Mouse (Mus musculus) layer of hippocampus, adult 9-10 months (tissue): ENCODE results near the gene Tgfbrap1.
"Not testable (repeated sequence)": the region's sequence is repeated elsewhere in the genome, so short reads cannot be mapped to it uniquely, and the experiment has no call there.

ENCODE experiments used
- DNase-seq: peaks from one replicate; pipeline ENCODE4 v3.0.0; 2022; ENCODE audit warnings: low spot score

Tgfbrap1 gene

DNA sequence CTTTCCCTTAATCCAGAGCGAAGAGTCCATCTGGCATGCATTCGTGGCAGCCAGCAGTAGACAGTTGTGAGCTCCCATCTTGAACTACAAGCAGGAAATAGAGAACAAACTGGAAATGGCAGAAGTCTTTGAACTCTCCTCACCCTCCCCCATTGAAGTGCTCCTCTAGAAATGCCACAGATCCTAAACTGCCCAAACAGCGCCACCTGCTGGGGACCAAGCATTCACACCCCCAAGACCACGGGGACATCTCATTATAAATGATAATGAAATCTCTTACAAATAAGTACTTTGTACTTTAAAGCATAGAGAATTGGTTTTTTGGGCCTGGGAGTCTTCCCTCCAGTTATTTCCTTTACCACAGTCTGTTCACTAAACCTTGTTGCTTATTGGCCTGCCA is 12.1 kb upstream of the Tgfbrap1 start:
- DNase-seq: no peak

DNA sequence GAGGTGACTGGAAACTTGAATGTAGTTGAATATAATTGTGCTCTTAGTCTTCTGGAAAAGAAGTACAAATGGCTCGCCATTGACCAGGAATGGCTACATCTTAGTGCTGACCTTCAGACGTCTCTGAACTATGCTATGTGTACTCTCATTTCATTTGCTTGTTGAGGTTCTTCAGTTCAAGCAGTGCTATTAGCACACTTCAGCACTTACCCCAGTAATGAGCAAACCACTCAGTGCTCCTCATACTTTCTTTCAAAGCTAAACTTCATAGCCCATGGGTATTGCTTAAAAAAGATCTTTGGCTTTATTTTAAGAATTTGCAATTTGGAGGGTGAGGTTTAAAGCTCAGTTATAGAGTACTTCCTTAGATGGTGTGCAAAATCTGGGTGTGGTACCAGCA is 10.3 kb upstream of the Tgfbrap1 start:
- DNase-seq: no peak

DNA sequence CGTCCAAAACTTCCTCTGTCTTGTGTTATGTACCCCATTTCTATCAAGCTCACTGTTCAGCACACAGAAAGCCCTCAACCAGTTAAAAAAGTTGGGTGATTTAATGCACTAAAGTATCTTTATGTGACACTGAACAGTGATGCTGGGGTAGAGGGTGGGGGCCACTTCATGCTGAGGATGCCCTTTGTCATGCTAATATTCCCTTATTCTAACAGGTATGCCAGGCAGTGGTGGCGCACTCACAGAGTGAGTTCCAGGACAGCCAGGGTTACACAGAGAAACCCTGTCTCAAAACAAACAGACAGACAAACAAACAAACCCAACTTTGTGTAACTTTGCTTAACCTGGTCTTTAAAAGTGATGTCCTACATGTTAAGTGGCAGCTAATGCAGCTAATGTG is 4.2 kb downstream of the Tgfbrap1 start:
- DNase-seq: no peak

DNA sequence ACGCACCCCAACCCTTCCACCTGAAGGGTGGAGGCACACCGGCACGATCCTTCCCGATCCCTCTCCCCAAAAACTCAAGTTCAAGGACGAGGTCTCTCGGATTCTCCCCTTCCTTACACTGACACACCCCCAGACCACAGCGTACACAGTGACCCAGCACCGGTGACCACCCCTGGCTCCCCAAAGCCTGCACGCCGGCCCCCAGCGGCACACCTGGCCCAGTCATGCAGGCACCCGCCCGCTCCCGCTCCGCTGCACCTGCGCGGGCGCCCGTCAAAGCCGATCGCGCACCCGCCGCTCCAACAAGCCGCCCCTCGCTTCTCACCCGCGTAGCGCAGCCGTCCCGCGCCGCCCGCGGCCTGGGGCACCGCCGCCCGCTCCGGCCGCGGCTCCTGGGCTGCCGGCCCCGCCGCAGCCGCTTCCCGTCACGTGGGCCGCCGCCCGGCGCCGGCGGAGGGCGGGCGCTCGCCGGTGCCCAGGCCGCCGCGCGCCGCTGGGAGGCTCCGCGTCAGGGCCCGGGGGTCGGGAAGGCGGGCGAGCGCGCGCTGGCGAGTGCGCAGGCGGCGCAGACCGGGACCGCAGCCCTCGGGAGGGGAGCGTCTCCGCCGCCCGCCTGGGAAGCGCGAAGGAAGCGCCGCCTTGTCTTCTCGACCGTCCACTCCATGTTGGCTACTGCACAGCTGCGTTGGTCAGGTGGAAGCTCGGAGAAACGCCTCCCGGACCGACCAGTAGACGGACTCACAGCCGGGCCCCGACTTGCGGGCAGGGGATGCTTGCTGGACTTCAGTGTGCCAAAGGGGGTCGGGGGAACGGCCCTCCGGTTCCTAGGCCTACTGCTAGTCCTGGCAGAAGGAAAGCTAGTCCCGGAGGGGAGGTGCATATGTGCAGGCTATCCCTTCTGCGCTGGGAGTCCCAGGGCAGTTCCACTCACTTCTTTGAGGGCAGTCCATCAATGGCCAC is 6.1 kb downstream of the Tgfbrap1 start:
- DNase-seq: peak; percentile 33

DNA sequence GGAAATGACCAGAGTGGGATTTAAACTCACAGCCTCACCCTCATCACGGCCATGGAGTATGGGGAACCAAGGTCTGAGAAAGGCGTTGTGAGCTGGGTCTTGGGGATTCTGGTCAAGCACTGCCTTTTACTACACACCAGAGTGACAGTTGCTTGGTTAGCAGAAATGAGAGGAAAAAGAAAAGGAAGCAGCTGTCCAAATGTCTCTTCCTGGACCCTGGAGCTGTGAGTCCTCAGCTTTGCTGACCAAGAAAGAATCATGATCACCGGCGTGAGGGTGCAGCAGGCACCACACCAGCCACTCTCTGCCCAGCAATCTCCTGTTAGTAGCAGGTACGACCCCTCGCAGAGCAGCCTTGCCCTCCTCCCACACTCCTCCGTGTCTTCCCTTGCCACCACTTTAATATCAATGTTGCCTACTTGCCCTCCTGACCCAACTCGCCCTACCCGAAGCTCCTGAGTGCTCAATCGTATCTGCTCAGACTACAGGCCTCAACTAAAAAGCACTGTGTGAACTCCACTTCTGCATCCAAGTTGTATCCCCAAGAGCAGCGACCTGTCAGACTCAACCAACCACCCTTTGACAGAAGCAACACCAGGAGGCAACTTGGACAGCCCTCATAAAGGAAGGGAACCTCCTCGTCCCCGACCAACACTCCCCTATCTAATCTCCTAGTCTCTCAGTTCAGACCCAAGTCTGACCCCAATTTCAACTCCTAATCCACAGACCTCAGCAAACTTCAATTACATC is 7.0 kb downstream of the Tgfbrap1 start:
- no peak for DNase-seq

DNA sequence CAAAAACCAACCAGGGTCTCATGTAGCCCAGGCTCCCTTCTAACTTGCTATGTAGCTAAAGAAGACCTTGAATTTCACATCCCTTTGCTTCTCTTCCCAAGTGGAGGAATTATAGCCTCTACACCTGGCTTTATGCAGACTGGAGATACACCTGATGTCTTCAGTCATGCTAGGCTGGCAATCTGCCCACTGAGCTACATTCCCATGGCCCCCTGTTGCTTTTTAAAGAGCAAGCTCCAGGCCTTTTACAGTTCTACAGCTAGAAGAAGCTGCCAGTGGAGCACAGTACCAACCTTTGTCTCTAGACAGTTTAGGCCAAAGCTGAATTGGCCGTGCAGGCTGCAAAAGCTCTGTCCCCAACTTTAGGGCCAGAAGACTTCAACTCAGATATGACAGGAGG is 8.0 kb downstream of the Tgfbrap1 start:
- no peak for DNase-seq

DNA sequence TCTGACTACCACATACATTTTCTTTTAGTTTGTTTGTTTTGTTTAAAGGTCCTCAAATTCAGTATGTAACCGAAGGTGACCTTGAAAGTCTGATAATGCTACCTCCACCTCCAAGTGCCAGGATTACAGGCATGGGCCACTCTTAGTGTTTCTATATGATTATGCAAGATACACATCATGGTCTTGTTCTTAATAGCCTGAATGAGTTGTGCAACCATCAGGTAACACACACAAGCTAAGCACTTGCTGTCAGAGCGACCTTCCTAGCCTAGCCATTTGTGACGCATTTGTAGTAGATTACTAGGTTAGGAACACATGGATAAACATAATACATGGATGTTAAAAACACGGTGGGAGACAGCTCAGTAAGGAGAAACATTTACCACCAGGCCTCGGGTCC is 15.5 kb downstream of the Tgfbrap1 start:
- DNase-seq: no peak

DNA sequence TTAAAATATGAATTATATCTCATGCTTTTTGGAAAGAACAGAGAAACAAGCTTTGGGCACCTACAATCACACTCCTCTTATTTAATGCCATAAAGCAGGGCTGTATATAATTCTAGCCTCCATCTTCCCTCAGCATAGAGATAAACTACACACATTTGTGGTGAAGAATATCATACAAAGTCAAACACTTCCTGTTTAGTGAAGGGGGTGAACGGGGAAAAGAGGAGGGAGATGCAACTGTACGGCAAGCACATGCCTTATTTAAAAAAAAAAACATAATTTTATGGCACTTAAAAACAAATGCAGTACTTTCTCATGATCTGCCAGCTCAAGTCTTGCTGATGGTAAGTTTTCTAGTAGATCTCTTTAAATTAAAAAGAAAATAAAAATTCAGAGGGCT is 20.3 kb downstream of the Tgfbrap1 start:
- DNase-seq: no peak

DNA sequence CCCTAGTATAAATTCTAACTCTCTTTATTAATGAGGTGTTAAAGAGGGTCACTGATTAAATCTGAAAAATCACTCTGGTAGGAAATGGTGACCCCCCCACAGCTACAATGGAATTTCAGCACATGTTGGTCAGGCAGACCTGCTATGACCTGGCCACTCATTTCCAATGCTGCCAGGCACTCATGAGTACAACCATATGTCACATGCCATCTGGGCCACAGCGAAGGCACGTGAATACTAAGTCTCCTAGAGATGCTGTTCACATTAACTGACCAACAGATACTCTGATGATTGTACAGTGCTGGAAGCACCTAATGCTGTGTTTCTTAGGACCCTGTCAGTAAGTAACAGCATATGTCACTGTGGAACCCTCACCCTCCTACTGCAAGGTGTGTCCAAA is 23.6 kb downstream of the Tgfbrap1 start:
- DNase-seq: no peak

DNA sequence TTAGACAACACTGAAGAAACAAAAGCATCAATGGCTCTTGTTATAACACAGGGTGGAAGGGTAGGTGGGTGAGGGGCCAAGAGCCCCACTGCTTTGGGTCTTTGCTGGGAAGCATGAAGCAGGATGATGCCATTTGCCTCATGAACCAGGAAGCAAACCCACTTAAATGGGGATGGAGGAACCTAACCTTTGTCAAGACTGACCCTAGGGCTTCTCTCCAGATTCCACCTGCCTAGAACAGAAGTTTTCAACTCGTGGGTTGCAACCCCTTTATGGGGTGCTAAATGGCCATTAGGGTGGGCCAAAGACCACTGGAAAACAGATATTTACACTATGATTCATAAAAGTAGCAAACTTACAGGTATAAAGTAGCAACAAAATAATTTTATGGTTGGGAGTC is 25.9 kb downstream of the Tgfbrap1 start:
- DNase-seq: no peak

DNA sequence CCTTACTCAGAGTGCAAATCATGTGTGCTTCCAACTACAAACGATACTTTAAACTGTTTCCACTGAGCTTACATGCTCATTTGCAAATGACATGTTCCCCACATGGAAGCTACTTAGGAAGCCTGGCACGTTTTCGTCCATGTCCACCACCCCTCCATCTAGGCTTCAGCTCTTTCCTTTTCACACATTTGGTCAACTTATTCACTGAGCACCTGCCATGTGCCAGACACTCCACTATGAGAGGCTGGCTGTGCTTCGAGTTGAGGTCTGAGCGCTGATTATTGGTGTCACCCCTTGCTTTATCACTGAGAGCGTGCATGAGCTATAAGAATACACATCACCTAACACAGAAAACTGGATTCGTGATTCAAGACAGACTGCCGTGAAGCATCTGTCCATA is 26.4 kb downstream of the Tgfbrap1 start:
- DNase-seq: no peak

DNA sequence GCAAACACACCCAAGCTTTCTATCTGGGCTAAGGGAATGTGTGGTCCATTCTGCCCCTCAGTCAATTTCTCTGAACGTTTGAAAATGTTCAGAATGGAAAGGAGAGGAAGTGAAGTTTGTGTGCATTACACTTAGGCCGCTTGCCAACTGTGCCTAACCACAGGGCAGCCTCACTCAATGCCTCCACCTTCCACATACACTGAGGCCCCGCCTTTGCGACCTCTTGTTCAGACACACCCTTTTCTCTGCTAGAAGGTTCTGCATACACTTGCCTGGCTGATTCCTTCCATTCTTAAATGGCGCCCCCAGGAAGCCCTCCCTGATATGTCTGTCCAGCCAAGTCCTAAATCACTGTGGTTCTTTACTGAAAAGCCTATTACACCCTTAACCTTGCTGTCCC is 27.7 kb downstream of the Tgfbrap1 start:
- no peak for DNase-seq

DNA sequence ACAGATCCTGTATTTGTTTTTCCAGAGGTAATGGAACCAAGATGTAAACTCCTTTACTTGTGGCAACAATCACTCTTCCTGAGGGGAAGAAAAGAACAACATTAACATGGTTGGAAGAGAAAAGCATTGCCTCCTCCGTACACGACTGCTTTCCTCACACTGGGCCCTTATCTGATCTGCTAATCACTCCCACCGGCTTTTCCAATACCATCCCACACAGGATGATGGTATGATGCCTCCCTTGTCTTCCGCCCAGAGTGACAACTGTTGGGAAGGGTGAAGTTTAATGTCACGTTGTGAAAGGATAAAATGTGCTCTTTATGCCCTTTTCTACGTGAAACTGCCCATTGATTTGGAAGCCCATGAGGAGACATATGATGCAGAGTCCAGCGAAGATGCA is 30.9 kb downstream of the Tgfbrap1 start:
- DNase-seq: no peak

DNA sequence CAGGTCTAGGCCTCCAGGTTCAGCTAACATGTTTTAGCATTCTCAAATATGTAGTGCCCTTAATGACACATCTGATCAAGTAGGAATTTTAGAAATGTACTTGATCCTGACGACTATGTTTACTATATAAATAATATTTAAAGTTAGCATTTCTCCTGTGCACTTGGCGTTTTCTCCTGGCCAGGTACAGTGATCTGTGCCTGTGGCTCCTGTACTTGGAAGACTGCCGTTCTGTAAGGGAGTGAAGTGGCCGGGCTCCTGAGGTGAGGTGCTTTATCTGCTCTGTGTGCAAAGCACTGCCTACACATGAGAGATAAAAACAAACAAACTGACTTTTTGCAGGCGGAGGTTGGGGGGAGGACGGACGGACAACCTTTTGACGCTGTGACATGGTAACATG is 31.9 kb downstream of the Tgfbrap1 start:
- DNase-seq: no peak

DNA sequence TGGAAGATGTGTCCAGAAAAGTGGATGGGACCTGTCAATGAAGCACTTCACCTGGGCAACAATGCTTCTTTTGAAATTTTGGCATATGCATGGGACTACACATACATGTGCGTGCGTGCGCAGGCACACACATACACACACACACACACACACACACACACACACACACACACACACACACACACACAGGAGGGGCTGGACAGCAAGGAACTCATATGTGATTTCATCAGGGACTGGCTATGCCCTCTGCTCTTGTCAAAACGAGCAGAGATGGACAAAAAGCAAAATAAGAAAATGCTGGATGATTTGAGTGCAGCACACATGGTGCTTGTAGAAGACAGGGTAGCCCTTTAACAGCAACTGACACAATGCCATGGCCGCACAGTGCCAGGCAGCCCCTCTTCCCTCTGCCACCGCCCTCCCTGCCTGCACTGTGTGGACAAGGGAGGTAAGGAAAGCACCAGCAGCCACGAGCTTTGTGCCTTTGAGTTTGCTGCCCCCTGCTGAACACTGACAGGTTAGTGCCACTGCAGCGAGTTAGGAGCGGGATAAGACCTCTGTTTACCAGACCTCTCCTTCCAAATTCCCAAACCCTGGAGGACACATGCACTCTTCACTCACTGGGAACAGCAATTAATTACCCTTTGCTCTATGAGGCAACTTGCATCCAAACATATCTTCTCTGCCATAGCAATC is 32.7 kb downstream of the Tgfbrap1 start:
- DNase-seq: peak; percentile 50

DNA sequence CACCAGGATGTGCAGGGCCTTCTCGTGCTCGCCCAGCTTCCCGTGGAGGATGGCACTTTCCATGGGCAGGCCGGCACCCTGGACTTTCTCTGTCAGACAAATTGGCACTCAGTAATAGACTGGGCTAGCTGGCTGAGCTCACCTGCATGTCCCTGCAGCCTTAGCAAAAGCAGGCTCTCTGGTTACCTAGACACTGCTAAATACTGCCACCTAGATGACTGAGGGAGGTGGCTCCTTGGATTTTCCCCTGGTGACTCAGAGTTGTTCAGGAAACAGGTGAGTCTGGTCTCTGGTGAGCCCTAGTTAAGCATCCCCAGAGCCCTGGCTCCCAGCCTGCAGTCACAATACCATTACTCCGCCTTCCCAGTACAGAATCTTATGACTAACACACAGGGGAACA is 46.5 kb downstream of the Tgfbrap1 start:
- no peak for DNase-seq

DNA sequence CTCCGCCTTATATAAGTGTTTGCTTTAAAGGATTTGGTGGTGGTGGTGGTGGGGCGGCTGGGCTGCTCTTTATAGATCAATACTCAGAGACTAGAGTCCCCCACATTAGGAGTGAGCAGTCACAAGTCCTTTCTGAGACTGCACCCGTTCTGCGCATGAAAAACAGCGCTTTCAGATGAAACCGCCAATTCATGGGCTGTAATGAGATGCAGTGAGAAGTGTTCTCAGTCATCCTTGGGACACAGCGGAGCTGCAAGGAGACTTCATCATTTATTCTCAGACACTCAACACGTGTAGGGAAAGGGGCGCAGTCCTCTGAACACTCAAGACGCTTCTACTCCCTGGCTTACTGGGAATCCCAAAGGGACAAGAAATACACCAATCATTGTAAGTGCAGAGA is 50.6 kb downstream of the Tgfbrap1 start:
- no peak for DNase-seq

DNA sequence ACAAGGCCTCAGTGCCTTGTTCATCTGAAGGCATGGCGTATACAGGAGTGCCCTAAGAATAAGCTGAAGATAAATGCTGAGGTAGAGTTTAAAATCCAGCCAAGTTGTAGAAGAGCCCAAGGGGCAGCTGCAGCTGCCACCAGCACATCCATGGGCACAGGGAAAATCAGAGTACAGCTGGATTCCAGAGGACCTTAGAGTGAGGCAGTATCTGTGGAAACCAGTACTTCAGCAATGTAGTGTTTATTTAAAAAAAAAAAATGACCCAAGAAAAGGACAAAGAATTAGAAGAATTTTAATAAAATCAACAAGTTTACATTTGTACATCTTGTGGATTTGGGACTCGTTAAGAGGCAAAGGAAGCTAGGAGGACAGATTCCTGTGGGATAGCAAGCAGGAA is 51.4 kb downstream of the Tgfbrap1 start:
- DNase-seq: no peak

DNA sequence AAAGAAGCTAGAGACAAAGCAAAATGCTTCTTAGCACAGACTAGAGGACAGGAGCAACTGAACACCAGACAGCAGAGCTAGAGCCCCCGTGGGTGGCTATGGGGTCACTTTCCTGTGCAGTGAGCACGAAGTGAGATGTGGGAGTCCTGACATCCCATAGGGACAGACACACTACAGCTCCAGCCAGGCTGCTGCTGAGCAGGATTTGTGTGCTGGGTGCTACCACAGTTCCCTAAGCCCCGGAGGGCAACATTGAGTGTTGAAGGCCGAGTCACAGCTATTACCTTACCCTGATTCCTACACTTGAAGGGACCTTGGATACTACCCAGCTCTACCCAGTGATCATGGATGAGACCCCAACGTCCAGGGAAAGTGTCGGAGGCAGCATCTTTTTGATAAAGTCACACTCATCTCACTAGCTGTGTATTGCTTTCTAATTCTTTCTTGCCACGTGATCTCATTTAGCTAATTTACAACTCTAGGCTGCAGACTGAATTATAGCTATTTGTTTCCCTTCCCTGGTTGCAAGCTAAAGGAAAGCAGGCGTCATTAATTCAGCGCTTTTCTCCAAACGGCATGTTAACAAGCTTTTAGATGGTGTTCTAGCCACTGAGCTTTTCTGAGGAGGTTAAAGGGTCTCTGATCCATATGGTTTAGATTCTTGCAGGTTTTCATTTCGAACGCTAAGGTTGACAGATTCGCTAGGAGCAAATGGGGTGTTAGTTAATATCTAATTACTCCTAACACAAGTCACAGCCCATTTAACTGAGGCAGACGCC is 53.0 kb downstream of the Tgfbrap1 start:
- no peak for DNase-seq

DNA sequence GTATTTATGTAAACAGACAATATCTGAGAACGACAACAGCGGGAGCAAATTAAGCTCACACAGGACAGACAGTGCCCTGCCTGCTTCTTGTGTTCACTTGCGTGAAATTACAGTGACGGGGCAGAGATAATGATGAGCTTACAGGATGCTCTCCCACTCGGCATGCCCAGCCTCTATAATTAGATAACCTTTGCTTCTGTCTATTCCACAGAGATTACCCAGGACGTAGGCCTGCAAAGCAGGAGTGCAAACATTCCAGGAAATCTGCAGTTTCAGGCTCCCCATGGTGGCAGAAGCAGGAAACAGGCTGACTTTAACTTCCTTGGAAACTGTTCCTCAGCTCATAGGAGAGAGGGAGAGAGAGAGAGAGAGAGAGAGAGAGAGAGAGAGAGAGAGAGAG is 56.2 kb downstream of the Tgfbrap1 start:
- no peak for DNase-seq

DNA sequence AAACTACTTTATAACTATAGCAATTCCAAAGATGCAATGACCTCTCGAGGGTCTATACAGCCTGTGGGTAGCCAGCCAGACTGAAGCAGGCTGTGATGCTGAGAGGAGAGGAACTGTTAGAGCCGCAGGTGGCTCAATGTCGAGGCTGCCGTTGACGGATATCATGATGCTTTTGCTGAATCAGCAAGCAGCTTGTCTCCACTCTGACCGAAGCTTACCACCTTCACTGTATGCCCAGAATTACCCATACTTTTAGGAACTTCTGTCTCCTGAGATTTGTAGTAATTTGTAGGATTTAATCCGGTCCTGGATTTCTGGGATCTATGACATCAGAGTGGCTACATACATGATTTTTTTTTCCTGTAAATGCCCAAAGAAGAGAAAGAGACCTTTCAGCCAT is 62.4 kb downstream of the Tgfbrap1 start:
- DNase-seq: no peak

DNA sequence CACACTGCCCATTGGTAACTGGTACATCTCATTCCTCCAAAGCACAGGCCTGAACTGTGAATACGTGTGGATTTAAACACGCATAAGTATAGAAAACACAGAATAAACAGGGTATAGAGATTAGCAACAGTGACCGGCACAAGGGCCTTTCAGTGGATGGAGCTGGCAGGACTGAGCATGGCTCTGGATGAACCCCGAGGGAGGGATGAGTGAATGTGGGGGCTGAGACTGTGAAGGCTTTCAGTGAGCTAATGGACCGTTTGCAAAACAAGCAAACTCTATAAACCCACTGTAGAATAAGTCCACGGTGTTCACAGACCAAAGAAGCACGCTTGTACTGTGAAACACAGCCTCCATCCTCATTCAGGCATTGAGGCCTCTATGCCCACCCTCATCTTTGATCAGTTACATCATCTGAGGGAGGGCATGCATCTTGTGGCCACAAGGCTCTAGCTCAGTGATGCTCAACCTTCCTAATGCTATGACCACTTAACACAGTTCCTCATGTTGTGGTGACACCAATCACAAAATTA is 83.2 kb downstream of the Tgfbrap1 start:
- DNase-seq: not testable (repeated sequence)
